Mouse (Mus musculus) heart, adult 10 weeks (tissue): ENCODE measurements around the gene Eps8. TPM values are rescaled to one million over a fixed set of nuclear protein-coding genes. Genes with fewer than 3 reads are reported as not detected.

Experiments used
- polyA plus RNA-seq: library from polyadenylated mRNA; stranded (reverse); fragments of 350-450 nt; fragmentation: Illumina TruSeq; extraction: RNeasy Lipid Tissue Mini Kit (QIAGEN cat#74804); gene quantifications from one replicate; pipeline ENCODE4 v1.2.3, GENCODE M21; 2014; ENCODE audit warnings: low read depth, low replicate concordance

Eps8 gene
- 11.2 TPM for polyA plus RNA-seq

GRCm38 (mm10) chr6:137654776-137655175 is at the start of gene Eps8:
Eps8 (minus strand) TSS chr6:137654876.

Other genes with a start within 250 kb of the Eps8 start
- 82.2 TPM for gene Strap, start 80.2 kb upstream of the Eps8 start, polyA plus RNA-seq
- gene Dera, start 99.7 kb upstream of the Eps8 start, polyA plus RNA-seq, result 4.5 TPM